Mouse (Mus musculus) cerebral cortex, adult 2 months (tissue): Measurements from ENCODE around the gene Sdccag8.

Experiments
- WGBS: fragments of 180-500 bp; shearing (Covaris S2); methylation state at CpG from one replicate; pipeline ENCODE4 v1.1.7; 2018; 5-methylcytosine and 5-hydroxymethylcytosine counted together

The Sdccag8 gene

GRCm38 (mm10) chr1:176814591-176815062 is at the start of gene Sdccag8:
Sdccag8 (plus strand) TSS chr1:176814660.
- under 1% methylated on average over 25 of the region's 25 CpGs for WGBS

DNA sequence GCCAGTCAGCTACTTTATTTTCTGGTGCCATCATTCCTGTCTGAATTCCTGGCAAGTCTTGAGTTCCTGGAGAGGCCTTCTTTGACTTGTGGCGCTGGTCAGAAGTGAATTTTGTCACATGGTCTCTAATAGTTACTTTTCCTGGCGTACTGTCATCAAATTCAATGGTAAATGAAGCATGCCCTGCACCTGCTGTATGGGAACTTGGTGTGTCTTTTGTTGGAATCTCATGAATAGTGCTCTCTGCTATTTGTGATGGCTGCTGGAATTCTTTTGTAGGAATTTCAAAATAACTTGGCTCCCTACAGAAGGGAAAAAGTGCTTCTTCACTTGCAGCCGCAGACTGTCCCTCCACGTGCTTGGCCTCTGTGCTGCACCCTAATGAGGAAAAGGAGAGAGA is 39.9 kb upstream of the Sdccag8 start:
- WGBS = 61% methylated on average over 4 of the region's 4 CpGs

DNA sequence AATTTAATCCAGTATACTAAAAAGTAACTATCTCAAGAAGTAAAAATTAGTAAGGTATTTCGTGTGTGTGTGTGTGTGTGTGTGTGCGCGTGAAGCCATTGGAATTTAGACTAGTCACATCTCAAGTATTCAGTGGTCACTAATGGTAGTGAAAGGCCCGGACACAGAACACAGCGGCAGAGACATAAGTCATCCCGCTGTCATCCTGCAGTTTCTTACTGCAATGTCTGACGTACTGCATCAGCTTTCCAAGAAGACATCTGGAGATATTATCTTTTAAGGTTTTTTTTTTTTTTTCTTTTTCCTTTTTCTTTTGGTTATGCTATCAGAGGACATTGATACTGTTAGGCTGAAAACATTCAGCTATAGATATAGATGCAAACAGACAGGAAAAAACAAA is 25.1 kb upstream of the Sdccag8 start:
- WGBS = 92% methylated on average over 7 of the region's 7 CpGs

DNA sequence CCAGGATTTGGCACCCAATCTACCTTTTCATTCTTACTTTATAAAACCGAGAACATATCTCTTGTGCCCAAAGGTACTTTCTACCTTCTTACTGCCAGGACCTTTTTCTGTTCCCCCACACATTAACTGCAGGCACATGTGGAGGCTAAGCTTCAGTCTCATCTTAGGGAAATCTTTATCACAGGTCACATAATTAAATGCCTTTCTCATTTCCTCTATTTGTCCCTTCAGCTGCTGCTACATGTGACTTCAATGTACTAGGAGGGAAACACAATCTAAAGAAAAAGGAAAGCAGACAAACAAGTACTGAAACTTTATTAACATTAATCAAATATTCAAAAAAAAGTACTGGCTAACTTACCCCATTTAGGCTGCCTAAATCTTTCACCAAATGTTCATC is 22.3 kb upstream of the Sdccag8 start:
- WGBS = 91% methylated on average over 1 of the region's 1 CpGs

GRCm38 (mm10) chr1:176800728-176801365 is 13.6 kb upstream of the Sdccag8 start:
- WGBS = 3% methylated on average over 2 of the region's 2 CpGs

DNA sequence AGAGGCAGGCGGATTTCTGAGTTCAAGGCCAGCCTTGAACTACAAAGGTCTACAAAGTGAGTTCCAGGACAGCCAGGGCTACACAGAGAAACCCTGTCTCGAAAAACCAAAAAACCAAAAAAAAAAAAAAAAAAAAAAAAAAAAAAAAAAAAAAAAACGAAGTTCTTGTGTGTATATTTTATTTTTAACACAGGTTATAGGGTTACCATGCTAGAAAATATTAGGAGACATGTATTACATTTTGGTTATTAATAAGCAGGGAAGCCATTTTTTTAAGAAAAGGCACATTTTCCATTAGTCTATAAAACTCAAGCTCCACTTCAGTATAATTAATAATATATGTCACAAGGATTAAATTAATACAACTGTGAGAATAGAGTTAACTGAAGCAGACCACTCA is 2.6 kb upstream of the Sdccag8 start:
- 56% methylated on average over 3 of the region's 3 CpGs for WGBS

- WGBS = 2% methylated on average over 11 of the region's 11 CpGs
Observed at GRCm38 (mm10) chr1:176812491-176813291, 1.8 kb upstream of the Sdccag8 start.

GRCm38 (mm10) chr1:176813292-176814035 is 996 bp upstream of the Sdccag8 start:
- under 1% methylated on average over 68 of the region's 75 CpGs for WGBS

- under 1% methylated on average over 28 of the region's 28 CpGs for WGBS
Observed at GRCm38 (mm10) chr1:176814036-176814420, 432 bp upstream of the Sdccag8 start, which contains the start of gene Cep170. Cep170 (minus strand) TSS chr1:176814067.

DNA sequence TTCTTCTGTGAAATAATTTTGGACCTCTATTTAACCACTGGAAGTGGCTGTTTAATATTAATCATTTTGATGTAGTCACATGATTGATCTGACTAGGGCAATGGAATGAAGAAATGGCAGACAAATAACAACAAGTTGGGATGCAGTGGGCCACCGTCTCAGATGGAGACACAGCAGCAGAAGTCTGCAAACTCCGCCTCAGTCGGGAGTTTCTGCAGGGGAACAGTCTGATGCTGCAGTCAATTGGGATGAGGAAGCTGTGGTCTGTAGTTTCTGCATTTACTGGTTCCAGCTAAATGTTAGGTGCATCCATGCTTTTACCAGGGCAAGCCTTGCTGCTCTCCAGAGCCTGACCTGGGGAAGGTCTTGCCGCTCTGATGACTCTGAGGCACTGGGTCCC is 2.3 kb downstream of the Sdccag8 start:
- WGBS = 87% methylated on average over 4 of the region's 4 CpGs

GRCm38 (mm10) chr1:176818147-176818546 is 3.7 kb downstream of the Sdccag8 start:
- 92% methylated on average over 2 of the region's 2 CpGs for WGBS

- 64% methylated on average over 6 of the region's 6 CpGs for WGBS
Observed at GRCm38 (mm10) chr1:176818763-176819162, 4.3 kb downstream of the Sdccag8 start.

GRCm38 (mm10) chr1:176821929-176822328 is 7.5 kb downstream of the Sdccag8 start:
- WGBS = 51% methylated on average over 1 of the region's 1 CpGs

DNA sequence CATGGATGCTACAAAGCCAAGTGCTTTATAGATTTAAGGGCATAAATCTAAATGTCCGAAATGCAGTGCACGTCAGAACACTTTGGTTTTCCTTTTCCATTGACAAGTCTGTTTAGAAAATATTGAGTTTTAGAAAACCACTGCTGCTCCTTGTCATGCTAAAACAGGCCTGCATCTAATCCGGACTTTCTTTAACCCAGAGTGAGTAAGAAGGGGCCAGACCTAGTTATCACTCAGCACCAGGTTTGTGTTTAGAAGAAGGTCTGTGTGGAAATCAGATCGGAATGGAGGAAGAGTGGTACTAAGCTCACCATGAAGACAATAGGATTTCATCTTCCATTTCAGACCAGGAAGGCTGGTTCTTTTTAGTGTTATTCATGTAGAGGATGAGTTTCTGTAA is 8.5 kb downstream of the Sdccag8 start:
- 94% methylated on average over 4 of the region's 4 CpGs for WGBS

- WGBS = 83% methylated on average over 8 of the region's 8 CpGs
Observed at GRCm38 (mm10) chr1:176823889-176824288, 9.4 kb downstream of the Sdccag8 start.

DNA sequence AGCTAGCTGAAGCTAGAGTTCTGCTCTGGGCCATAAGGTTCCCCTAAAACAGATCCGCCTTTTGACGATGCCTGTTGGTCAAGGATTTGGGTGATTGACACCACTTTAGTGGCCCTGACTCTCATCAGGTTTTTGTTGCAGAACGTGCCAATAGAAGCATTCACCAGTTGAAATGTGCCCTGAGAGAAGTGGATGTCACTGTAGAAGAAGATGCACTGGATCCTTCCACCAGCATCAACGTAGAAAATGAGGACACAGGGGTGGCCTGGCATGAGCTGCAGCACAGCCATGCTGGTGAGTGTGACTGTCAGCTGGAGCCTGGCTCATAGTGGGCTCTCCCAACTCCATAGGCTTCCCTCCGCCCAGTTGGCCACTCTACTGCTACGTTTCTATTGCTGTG is 10.2 kb downstream of the Sdccag8 start:
- 89% methylated on average over 6 of the region's 6 CpGs for whole genome bisulfite sequencing

DNA sequence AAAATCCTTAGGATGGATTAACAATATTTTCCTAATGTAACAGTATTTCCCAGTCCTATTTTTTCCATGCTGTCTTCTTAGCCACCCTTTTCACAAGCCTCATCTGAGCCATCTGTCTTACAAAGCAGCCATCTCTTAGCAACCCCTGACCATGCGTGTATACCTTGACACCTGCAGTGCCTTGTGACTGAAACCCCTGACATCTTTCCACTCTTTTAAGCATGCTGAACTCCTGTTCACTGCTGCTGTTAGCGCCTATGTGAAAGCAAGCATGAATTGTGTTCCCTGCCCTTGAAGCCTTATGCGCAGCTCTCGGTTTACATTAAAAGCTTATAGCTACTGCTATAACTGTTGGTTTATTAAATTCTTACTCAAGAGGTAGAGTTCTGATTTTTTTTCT is 10.6 kb downstream of the Sdccag8 start:
- WGBS = 98% methylated on average over 4 of the region's 4 CpGs

GRCm38 (mm10) chr1:176826186-176826585 is 11.7 kb downstream of the Sdccag8 start:
- 88% methylated on average over 11 of the region's 11 CpGs for WGBS

DNA sequence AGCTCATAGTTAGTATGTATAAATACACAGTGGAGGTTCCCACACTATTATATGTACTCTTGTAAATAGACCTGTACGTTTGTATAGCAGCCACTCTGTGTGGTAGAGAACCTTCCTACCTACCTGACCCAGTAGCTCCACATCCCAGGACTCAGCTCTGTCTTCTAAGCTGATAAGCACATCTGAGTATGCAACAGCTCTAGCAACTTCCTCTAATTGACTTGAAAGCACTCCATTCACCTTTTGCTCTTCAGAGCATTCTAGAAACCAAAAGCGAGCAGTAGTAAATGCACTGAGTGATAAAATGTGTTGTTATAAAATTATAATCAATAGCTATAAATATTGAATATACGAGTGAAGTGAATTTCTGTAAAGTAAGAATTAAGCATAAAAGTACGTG is 12.5 kb downstream of the Sdccag8 start:
- 89% methylated on average over 4 of the region's 4 CpGs for WGBS

GRCm38 (mm10) chr1:176827365-176827764 is 12.9 kb downstream of the Sdccag8 start:
- WGBS = 76% methylated on average over 4 of the region's 4 CpGs

DNA sequence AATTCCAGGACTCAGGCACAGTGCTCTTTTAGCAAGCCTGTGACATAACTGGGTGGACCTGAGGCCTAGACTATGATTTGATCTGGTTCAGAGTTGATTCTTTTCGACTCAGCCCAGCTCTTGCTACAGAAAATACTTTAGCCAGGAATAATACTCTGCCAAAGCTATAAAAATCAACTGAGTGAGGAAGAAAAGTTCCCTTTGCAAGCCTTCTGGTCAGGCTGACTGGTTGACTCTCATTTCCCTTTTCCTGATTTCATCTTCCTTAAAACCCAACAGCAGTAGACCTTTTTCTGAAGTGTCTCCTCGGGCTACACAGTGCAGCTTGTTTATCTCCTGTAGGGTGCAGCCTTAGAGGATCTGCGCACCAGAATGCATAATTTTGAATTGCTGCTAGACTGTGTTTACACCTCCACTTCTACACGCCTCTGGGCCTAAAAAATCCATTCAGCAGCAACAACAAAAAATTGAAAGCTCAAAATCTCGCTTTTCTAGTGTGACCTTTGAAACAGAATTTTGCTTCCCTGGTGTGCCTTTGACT is 13.6 kb downstream of the Sdccag8 start:
- 43% methylated on average over 5 of the region's 5 CpGs for WGBS

- 59% methylated on average over 12 of the region's 12 CpGs for WGBS
Observed at GRCm38 (mm10) chr1:176828666-176829065, 14.2 kb downstream of the Sdccag8 start.
